Mouse (Mus musculus) kidney, postnatal 36 days (tissue): Measurements from ENCODE around the gene Ints11.

ENCODE experiments used
- DNase-seq, 2 experiments: peaks; one replicate each; pipeline ENCODE4 v3.0.0; 2021 to 2022; ENCODE audit warnings: mixed read lengths in 2 of 2

Gene Ints11

DNA sequence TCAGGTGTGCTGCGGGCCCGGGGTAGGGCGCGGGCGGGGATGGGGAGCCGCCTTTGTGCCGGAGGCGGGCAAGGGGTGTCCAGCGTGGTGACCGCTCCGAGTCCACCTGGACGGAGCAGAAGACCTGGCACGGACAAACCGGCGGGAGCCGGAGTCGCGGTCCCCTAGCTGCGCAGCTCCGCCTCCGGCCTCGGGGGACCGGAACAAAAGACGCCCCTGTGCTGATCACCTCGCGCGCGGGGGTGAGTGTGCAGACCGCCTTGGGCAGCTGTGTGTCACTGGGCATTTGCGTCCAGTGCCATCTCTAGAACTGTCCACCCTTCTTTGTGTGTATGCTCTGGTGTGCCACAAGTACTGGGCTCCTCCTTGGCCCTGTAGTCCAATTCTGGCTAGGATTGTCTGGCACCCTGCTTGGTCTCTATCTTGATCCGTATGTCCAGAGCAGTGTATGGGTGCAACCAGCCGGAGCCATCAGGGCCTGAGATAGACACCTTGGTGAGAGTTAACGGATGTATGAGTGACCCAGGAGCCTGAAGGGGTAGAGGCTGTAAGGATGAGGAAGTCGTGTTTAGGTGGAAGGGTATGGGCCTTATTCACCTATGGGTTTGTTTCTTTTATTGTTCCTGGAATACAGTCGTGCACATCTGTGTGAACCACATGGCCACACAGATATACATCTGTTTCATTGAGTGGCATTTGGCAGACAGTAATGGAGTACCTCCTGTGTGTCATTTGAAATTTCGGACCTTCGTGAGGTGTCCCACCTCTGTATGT lies 23.3 kb downstream of the Ints11 start:
- peak; percentile 30 to 55 for DNase-seq

DNA sequence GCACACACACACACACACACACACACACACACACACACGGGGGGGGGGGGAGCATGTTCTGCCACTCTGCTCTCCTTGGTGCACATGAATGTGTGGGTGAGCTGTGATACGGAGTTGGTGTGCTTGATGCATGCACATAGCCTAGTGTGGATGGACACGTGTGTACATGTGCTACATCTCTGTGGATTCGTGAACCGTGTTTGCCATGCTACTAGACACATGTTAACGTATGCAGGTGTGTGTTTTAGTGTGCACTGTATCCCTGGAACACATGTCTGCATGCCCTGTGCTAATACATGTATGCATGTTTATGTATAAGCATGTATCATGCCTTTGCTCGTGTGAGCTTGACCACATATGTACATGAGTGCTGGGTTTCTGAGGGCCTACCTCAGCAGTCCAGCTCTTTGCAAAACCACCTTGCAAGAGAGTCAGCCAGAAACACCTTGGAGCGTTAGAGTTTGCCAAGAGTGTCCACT lies 23.9 kb downstream of the Ints11 start:
- no peak for DNase-seq

DNA sequence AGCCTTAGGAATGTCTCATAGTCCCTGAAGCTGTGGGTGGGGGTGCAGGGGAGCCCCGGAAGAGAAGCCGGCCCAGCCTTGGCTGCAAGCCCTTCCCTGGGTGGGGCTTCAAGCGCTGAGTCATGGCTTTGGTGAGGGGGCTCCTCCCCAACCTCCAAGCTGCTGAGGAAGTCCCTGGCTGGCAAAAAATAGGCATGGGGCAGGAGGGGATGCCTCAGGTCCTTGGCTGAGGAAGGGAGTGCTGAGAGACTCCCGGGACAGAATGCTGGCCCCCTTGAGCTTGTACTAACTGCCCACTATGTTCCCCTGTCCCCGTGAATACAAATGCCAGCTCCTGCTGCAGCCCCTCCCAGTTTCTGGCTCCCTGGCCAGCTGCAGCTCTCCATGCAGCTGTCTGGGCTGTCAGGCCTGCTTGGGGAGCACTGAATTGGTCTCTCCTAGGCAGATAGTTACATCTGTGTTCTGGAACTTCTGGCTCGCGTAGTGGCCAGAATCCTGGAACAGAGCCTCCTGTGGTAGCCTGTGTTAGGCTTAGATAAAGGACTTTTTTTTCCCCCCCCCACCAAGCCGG lies 25.1 kb downstream of the Ints11 start:
- peak; percentile 66 to 73 for DNase-seq

DNA sequence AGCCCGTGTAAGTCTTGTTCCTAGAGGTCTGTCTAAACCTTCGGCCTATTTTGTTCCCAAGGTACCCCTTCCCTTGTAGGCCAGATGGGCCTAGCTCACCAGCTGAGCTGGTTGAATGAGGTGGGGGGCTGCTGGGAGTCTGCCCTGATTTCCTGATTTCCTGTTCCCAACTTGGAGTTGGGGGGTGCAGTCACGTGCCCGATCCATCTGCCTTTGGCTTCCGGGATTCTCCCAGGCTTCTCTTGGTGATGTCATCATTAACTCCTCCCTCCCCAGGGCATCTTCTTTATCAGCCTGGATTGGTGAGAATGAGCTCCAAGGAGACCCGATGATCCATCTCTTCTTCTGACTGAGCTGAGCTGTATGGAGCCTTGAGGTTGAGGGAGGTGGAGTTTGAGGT lies 25.9 kb downstream of the Ints11 start:
- peak; percentile 64 to 76 for DNase-seq

DNA sequence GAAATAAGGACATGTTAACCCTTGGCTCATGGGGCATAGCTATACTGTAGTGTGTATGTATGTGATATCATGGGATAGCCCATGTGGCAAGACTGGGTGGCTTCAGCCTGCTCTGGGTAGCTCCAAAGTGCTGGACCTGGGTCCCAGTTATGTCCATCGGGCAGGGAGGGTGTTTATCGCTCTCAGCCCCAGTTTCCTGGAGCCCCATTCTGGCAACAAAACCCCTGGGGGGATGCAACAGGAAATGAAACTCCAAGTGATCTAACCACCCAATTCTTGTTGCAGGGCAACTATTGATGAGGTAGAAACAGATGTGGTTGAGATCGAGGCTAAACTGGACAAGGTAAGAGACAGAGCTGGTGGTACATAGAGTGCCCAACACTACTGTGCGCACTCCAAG lies 26.5 kb downstream of the Ints11 start:
- DNase-seq = peak in 1 of 2 experiments; percentile 1

DNA sequence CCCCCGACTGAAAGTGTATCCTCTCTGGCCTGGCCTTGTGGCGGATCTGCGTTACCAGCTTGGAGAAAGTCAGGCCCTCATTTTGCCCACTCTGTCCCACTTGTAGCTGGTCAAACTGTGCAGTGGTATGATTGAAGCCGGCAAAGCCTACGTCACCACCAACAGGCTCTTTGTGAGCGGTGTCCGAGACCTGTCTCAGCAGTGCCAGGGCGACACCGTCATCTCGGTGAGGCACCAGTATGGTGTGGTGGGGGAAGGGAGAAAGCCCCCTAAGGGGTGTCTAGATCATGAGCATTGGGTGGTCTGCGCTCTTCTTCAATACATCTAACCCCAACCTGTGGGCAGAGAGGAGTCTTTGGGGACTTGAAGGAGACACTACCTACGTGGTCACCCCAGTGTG lies 27.1 kb downstream of the Ints11 start:
- DNase-seq = no peak

DNA sequence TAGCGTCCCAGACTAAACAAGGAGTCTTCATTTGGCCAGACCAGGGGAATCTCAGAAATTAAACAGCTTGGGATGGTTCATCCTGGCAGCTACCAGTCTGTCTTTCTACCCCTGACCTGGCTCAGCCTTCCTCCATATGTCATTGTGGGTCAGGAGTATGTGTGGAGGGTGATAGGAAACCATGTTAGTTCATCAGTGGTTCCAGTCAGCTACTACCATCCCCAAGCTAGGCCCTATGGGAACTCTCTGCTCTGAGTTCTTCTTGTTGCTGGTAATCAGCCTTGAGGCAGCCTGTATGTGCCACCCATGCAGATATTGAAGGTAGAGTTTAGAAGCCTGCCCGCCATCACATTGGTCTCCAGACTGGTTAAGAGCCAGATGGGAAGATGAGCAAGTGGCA lies 29.0 kb downstream of the Ints11 start:
- DNase-seq = no peak

DNA sequence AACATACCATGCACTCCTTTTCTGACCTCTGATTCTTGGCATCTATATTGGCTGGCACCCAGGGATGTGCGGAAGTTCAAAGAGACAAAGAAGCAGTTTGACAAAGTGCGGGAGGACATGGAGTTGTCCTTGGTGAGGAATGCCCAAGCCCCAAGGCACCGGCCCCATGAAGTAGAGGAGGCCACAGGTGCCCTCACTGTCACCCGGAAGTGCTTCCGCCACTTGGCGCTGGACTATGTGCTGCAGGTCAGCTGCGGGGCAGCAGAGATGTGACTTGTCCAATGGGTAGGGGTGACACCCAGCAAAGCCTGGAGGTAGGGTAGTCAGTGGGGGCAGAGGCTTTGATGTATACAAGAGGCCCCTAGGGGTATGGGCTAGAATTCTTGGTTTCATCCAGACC lies 30.0 kb downstream of the Ints11 start:
- DNase-seq = no peak

DNA sequence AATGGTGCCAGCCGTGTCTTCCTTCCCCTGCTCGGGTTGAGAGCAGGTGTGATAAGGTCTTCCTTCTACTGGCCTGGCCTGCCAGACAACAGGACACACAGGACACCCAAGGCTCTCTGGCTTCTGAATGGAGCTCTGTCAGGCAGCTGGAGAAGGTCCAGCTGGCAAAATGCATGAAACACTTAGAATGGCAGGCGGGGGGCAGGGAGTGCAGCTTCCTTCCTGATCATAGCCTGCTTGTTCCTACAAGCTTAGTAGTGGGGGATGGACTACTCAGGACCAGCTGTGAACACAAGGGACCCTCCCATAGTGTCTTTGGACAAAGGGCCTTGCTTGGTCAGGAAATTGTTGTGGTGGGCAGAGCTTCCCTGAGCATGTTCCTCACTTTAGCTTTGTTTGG lies 31.9 kb downstream of the Ints11 start:
- DNase-seq = peak; percentile 49 to 64

DNA sequence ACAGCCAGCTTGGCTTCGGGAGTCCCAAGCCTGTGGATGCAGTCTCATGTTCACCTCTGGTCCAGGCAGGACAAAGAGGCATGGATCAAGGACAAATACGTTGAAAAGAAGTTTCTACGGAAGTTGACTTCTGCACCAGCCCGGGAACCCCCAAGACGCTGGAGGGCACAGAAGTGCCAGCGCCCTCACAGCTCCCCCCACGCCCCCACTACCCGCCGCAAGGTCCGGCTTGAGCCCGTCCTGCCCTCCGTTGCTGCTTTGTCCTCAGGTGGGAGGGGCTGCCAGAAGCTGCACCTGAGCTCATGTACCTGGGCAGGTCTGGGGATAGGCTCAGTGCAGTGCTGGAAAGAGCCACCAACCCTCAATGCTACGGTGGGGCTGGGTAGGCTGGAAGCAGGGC lies 33.9 kb downstream of the Ints11 start:
- no peak for DNase-seq

DNA sequence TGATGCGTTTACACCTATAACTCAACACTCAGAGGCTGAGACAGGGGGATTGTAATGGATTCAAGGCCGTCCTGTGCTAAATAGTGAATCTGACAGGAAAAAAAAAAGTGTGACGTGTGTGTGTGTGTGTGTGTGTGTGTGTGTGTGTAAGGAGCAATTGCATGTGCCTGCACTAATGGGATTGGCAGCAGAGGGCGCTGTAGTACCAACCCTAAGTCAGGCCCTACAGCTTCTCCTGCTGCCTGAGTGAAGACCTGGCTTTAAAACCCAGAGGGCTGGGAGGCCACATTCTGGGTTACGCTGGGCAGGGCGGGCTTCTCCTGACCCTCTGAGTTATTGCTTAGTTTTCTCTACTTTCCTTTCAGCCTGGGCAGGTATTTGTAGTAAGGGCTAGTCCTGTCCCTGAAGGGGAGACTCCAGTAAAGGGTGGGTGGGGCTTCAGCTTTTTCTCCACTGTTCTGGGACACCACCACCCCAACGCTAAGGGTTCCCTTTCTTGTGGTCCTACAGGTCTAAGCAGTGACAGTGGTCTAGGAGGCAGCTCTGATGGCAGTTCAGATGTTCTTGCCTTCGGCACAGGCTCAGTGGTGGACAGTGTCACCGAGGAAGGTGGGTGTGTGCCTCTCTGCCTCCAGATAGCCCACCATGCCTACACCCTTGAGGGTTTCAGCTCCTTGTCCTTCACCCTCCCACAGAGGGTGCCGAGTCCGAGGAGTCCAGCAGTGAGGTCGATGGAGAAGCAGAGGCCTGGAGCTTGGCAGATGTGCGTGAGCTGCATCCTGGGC lies 35.2 kb downstream of the Ints11 start:
- DNase-seq = peak in 1 of 2 experiments; percentile 68

DNA sequence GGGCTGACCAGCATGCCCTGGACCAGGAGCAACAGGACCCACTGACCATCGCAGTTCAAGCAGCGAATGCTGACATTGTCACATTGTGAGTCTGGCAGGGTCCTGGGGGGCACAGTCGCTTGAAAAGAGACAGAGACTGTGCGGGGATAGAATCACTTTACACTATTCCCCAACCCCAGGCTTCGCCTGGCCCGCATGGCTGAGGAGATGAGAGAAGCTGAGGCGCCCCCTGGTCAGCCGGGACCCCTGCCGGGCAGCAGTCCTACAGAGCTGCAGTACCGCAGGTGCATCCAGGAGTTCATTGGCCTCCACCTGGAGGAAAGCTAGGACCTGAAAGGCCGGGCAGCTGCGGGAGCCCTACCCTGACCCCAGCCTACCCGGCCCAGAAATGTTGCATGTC lies 36.3 kb downstream of the Ints11 start:
- no peak for DNase-seq

DNA sequence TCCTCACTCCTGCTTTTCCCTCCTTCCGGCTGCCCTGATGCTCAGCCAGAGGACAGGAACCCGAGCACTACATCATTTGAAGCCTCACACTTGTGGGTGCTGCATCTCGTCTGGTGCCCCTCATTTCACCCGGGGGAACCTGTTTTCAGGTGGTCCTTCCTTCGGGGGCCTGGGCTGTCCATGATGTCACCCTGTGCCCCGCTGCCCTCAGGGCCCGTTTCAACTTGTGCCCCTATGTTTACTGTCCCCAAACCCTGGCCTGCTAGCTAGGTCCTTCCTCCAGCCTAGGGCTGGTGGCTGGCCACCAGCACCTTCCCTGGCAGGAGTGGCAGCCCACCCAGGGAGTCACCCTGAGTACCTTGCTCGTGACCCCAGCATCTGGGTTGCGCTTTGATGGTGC lies 36.8 kb downstream of the Ints11 start:
- DNase-seq = no peak

DNA sequence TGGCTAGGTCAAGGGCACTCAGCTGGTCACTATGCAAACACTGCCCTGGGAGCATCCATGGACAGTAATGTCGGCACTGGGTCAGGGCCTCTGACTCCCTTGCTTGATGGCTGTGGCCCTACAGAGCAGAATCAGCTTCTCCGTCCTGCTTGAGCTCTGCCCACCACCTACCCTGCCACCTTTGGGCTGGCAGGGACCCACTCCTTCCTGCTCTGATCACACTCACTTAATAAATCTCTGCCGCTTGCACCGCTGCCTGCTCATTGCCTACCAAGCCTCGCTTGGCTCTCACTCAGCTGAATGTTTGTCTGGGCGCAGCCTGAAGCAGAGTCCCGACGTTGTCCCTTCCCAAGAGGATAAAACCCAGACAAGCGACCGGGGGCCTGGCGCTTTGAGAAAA lies 37.7 kb downstream of the Ints11 start:
- DNase-seq = peak in 1 of 2 experiments; percentile 1

DNA sequence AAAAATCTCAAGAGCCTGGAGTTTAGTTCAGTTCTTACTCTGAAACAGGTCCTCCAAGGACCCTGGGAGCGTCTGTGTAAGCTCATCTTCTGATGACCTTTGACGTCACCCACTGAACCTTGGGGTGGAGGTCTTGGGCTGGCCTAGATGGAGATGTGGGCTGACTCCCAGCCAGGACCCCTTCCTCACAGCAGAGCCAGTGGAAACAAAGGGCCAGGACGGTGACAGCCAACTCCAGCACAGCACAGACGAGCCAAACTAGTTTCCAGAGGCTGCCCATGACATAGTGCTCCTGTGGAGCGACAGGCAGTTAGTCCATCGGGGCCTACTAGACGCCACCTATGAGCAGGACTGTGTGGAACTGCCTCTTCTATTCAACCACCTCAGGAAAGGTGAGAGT lies 38.9 kb downstream of the Ints11 start:
- peak in 1 of 2 experiments; percentile 0 for DNase-seq

DNA sequence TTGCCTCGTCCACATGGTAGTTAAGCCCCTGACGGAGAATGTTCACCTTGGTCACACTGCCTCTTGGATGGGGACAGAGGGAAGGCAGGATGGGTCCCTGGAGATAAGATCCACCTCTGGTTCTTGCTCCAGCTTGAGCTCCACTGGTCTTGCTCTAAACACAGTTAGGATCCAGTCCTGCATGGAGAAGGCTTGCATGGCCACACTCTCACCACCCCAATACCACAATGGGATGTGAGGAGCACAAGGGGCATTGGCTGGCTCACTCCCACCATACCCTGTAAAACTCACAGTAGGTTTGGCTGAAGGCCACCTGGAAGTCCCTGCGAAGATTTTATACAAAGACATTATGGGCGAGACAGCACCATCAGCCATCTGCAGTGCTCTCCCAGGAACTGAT lies 39.4 kb downstream of the Ints11 start:
- DNase-seq = no peak

DNA sequence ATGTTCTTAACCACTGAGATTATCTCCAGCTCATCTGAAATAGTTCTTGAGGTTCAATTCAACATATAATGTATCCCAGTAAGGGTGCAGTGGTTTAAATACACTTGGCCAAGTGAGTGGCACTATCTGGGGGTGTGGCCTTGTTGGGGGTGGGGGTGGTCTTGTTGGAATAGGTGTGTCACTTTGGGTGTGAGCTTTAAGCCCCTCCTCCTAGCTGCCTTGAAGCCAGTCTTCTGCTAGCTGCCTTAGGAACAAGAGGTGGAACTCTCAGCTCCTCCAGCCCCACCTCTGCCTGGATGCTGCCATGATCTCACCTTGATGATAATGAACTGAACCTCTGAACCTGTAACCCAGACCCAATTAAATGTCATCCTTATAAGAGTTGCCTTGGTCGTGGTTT lies 62.7 kb downstream of the Ints11 start:
- DNase-seq = no peak
